Mouse (Mus musculus): ENCODE data around the gene Rgl2.

DNA sequence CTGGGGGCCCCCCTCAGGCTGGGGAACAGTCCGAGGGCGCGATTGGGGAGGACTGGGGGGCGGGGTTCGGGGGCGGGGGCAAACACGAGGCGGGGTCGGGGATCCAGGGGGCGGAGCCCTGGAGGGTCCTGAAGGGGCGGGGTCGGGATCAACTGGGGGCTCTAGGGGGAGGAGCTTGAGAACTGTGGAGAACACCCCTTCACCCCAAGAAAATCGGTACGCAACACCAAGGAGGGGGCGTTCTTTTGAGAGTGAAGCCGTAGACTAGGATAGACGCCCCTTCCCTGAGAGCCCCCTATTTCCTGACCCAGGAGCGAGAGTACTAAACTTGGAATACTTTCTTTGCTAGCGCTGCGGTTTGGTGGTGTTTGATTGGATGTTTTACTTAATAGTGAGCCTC is 13.0 kb upstream of the Rgl2 start:
- no peak for TF ChIP-seq CTCF (IDR thresholded peaks at IDR 0.05)
- TF ChIP-seq EP300 (IDR thresholded peaks at IDR 0.05) = no peak
